Mouse (Mus musculus): ENCODE measurements around the gene Tmem217. TPM values are rescaled to one million over a fixed set of nuclear protein-coding genes. Genes with fewer than 3 reads are reported as not detected.
A peak's percentile ranks its signal among the peaks of the same experiment; 100 is the strongest.
"Not testable (repeated sequence)": the region's sequence is repeated elsewhere in the genome, so short reads cannot be mapped to it uniquely, and the experiment has no call there.

Gene Tmem217
- polyA plus RNA-seq, 1 experiment from 2014 or later, result 0.36 TPM

DNA sequence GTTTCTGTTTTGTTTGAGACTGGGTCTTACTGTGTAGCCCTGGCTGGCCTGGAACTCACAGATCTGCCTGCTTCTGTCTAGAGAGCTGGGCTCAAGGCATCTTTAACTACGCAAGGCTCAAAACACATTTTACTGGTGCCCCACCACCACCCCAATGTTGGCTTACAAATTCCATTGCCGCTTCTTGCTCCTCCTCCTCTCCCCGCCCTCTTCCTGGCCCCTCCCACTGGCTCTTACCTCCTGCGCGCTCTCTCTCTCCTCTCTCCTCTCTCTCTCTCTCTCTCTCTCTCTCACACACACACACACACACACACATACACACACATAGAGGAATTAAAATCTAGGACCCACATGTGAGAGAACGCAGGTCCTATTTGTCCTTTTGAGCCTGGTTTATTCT, 21.7 kb downstream of the Tmem217 start:
- WGBS, result 77% methylated on average over 6 of the region's 6 CpGs
- Histone ChIP-seq H3K4me1 (ENCODE audit: control insufficient read depth, insufficient read depth, low read length) (no peaks in the 10 kb centered on the region), H3K4me2 (ENCODE audit: low read depth, low read length) (no peak overlapping the region), H3K36me3 (replicated peaks; ENCODE audit: control insufficient read depth, insufficient read depth, low read depth, low read length) (no peaks in the 10 kb centered on the region), H3K9ac (replicated peaks; ENCODE audit: low read length) (no peak overlapping the region), H3K4me3 (ENCODE audit: low read depth, low read length) (no peak overlapping the region), H3K27ac (replicated peaks; ENCODE audit: low read depth, low read length) (no peak overlapping the region), H3K9me3 (replicated peaks; ENCODE audit: control insufficient read depth, low read length) (no peaks in the 10 kb centered on the region), H3K27me3 (ENCODE audit: control insufficient read depth, insufficient read depth, low read length) (no peaks in the 10 kb centered on the region)
- ATAC-seq (replicated peaks; ENCODE audit: insufficient number of reproducible peaks, low FRiP score, low TSS enrichment, low read depth), result no peak
- DNase-seq (ENCODE audit: low spot score), result no peak

DNA sequence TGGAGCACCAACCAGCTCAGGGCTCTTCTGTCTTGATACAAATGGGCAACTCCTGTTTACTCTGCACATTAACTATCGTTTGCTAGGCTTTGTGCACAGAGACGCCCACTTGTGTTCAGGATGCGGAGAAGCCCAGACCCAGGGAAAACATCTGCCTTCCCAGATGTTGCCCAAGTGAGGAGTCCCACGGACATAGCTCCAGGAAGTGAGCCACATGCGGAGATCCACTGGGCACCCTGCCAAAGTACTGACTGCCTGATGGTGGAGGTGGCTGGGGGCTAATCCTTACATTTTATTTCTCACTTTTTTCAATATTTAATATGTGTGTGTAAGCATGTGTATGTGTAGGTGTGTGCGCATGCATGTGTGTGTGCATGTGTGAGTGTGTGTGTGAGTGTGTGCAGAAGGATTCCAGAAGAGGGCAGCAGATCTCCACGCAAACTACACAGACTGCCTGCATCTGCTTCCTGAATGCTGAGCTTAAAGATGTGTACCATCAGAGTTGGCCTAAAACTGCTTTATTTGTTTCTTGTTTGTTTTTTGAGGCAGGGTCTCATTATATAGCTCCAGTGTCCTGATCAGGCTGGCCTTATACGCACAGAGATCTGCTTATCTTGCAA, 23.5 kb downstream of the Tmem217 start:
- ATAC-seq (replicated peaks; ENCODE audit: insufficient number of reproducible peaks, low FRiP score, low TSS enrichment, low read depth), result no peak
- H3K9me3 ChIP-seq (replicated peaks; ENCODE audit: control insufficient read depth, low read length), result no peaks in the 10 kb centered on the region
- H3K27me3 ChIP-seq (ENCODE audit: control insufficient read depth, insufficient read depth, low read length), result no peaks in the 10 kb centered on the region
- H3K4me3 ChIP-seq (ENCODE audit: low read depth, low read length), result no peak overlapping the region
- 91% methylated on average over 8 of the region's 8 CpGs for WGBS
- H3K36me3 ChIP-seq (replicated peaks; ENCODE audit: control insufficient read depth, insufficient read depth, low read depth, low read length), result no peaks in the 10 kb centered on the region
- no peak overlapping the region for H3K4me2 ChIP-seq (ENCODE audit: low read depth, low read length)
- H3K9ac ChIP-seq (replicated peaks; ENCODE audit: low read length), result no peak overlapping the region
- no peaks in the 10 kb centered on the region for H3K4me1 ChIP-seq (ENCODE audit: control insufficient read depth, insufficient read depth, low read length)
- H3K27ac ChIP-seq (replicated peaks; ENCODE audit: low read depth, low read length), result no peak overlapping the region
- no peak for DNase-seq (ENCODE audit: low spot score)

DNA sequence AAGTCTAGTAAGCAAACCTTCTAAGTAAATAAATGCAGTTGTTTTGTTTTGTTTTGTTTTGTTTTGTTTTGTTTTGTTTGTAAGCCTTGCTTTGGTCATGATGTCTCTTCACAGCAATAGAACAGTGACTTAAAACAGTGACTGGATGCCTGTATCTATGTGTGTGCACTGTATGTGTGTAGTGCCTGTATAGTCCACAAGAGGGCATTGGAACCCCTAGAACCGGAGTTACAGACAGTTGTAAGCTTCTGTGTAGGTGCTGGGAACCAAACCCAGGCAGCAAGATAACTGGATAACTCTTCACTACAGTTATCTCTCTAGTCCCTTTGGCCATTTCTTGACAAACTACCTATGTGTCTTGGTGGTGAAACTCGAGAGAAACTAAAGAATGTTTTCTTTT, 26.6 kb downstream of the Tmem217 start:
- WGBS, result 79% methylated on average over 2 of the region's 2 CpGs
- no peak overlapping the region for H3K4me3 ChIP-seq (ENCODE audit: low read depth, low read length)
- no peak overlapping the region for H3K4me2 ChIP-seq (ENCODE audit: low read depth, low read length)
- no peaks in the 10 kb centered on the region for H3K27me3 ChIP-seq (ENCODE audit: control insufficient read depth, insufficient read depth, low read length)
- no peak overlapping the region for H3K27ac ChIP-seq (replicated peaks; ENCODE audit: low read depth, low read length)
- DNase-seq (ENCODE audit: low spot score) (no peak), ATAC-seq (replicated peaks; ENCODE audit: insufficient number of reproducible peaks, low FRiP score, low TSS enrichment, low read depth) (no peak)
- H3K4me1 ChIP-seq (ENCODE audit: control insufficient read depth, insufficient read depth, low read length), result no peaks in the 10 kb centered on the region
- no peaks in the 10 kb centered on the region for H3K36me3 ChIP-seq (replicated peaks; ENCODE audit: control insufficient read depth, insufficient read depth, low read depth, low read length)
- no peak overlapping the region for H3K9ac ChIP-seq (replicated peaks; ENCODE audit: low read length)
- H3K9me3 ChIP-seq (replicated peaks; ENCODE audit: control insufficient read depth, low read length), result no peaks in the 10 kb centered on the region

- ATAC-seq (replicated peaks; ENCODE audit: insufficient number of reproducible peaks, low FRiP score, low TSS enrichment, low read depth) (no peak), DNase-seq (ENCODE audit: low spot score) (no peak)
- no peaks in the 10 kb centered on the region for H3K27me3 ChIP-seq (ENCODE audit: control insufficient read depth, insufficient read depth, low read length)
- 76% methylated on average over 8 of the region's 8 CpGs for whole genome bisulfite sequencing
- no peaks in the 10 kb centered on the region for H3K4me1 ChIP-seq (ENCODE audit: control insufficient read depth, insufficient read depth, low read length)
- H3K9me3 ChIP-seq (replicated peaks; ENCODE audit: control insufficient read depth, low read length), result no peaks in the 10 kb centered on the region
- H3K9ac ChIP-seq (replicated peaks; ENCODE audit: low read length), result no peak overlapping the region
- H3K4me3 ChIP-seq (ENCODE audit: low read depth, low read length), result no peak overlapping the region
- no peak overlapping the region for H3K4me2 ChIP-seq (ENCODE audit: low read depth, low read length)
- no peak overlapping the region for H3K27ac ChIP-seq (replicated peaks; ENCODE audit: low read depth, low read length)
- no peaks in the 10 kb centered on the region for H3K36me3 ChIP-seq (replicated peaks; ENCODE audit: control insufficient read depth, insufficient read depth, low read depth, low read length)
Observed at GRCm38 (mm10) chr17:29519731-29520130, 32.5 kb downstream of the Tmem217 start.

DNA sequence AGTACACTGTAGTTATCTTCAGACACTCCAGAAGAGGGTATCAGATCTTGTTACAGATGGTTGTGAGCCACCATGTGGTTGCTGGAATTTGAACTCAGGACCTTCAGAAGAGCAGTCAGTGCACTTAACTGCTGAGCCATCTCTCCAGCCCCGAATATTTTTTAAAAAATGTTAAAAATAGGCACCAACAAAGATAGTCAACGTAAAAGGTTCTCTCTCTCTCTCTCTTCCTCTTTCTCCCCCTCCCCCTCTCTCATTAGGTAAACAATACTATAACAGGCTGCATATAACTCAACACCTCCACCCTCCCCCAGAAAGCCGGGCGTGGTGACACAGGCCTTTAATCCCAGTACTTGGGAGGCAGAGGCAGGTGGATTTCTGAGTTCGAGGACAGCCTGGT, 33.5 kb downstream of the Tmem217 start:
- not testable (repeated sequence) for H3K4me2 ChIP-seq (ENCODE audit: low read depth, low read length); H3K4me1 ChIP-seq (ENCODE audit: control insufficient read depth, insufficient read depth, low read length); ATAC-seq (replicated peaks; ENCODE audit: insufficient number of reproducible peaks, low FRiP score, low TSS enrichment, low read depth); DNase-seq (ENCODE audit: low spot score); H3K27me3 ChIP-seq (ENCODE audit: control insufficient read depth, insufficient read depth, low read length); H3K27ac ChIP-seq (replicated peaks; ENCODE audit: low read depth, low read length); H3K9ac ChIP-seq (replicated peaks; ENCODE audit: low read length); H3K4me3 ChIP-seq (ENCODE audit: low read depth, low read length); H3K9me3 ChIP-seq (replicated peaks; ENCODE audit: control insufficient read depth, low read length); H3K36me3 ChIP-seq (replicated peaks; ENCODE audit: control insufficient read depth, insufficient read depth, low read depth, low read length)
- WGBS, result 94% methylated on average over 5 of the region's 5 CpGs

- no peaks in the 10 kb centered on the region for H3K27me3 ChIP-seq (ENCODE audit: control insufficient read depth, insufficient read depth, low read length)
- DNase-seq (ENCODE audit: low spot score) (peak; percentile 88), ATAC-seq (replicated peaks; ENCODE audit: insufficient number of reproducible peaks, low FRiP score, low TSS enrichment, low read depth) (no peak)
- no peak overlapping the region for H3K4me2 ChIP-seq (ENCODE audit: low read depth, low read length)
- H3K4me3 ChIP-seq (ENCODE audit: low read depth, low read length), result no peak overlapping the region
- no peaks in the 10 kb centered on the region for H3K4me1 ChIP-seq (ENCODE audit: control insufficient read depth, insufficient read depth, low read length)
- H3K27ac ChIP-seq (replicated peaks; ENCODE audit: low read depth, low read length), result no peak overlapping the region
- H3K36me3 ChIP-seq (replicated peaks; ENCODE audit: control insufficient read depth, insufficient read depth, low read depth, low read length), result no peaks in the 10 kb centered on the region
- H3K9ac ChIP-seq (replicated peaks; ENCODE audit: low read length), result no peak overlapping the region
- H3K9me3 ChIP-seq (replicated peaks; ENCODE audit: control insufficient read depth, low read length), result no peaks in the 10 kb centered on the region
- under 1% methylated on average over 11 of the region's 11 CpGs for WGBS
Observed at GRCm38 (mm10) chr17:29514435-29514834, 37.8 kb downstream of the Tmem217 start.

DNA sequence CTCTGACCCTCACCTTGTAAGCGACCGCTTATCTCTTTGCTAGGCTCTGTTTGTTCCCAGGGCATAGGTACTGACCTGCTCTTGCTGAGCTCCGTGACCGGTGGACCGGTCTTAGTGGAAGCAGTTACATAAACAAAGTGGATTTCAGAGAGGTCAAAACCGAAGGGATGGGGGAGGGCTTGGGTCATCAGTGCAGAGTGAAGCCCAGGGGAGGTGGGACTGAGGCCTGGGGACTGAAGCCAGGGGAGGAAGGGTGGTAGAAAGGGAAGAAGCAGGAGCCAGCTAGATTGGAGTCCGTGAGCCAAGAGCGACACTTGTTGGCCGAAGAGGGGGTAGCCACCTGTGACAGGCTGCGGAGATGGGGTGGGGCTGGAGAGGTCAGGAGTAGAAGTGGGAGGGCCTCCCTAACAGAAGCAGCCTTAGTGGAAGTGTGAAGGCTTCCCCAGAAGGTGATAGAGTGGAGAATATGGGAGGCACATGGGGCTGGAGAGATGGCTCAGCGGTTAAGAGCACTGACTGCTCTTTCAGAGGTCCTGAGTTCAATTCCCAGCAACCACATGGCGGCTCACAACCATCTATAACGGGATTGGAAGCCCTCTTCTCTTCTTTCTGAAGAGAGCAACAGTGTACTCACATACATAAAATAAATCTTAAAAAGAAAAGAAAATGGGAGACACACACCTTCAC, 39.0 kb downstream of the Tmem217 start:
- Histone ChIP-seq H3K4me3 (ENCODE audit: low read depth, low read length) (no peak overlapping the region), H3K27ac (replicated peaks; ENCODE audit: low read depth, low read length) (no peak overlapping the region), H3K9ac (replicated peaks; ENCODE audit: low read length) (no peak overlapping the region), H3K4me1 (ENCODE audit: control insufficient read depth, insufficient read depth, low read length) (no peaks in the 10 kb centered on the region), H3K4me2 (ENCODE audit: low read depth, low read length) (no peak overlapping the region), H3K27me3 (ENCODE audit: control insufficient read depth, insufficient read depth, low read length) (no peaks in the 10 kb centered on the region), H3K36me3 (replicated peaks; ENCODE audit: control insufficient read depth, insufficient read depth, low read depth, low read length) (no peaks in the 10 kb centered on the region), H3K9me3 (replicated peaks; ENCODE audit: control insufficient read depth, low read length) (no peaks in the 10 kb centered on the region)
- 0 out of 2 replicates have a peak, but pooled peaks have one; percentile 42 for ATAC-seq (replicated peaks; ENCODE audit: insufficient number of reproducible peaks, low FRiP score, low TSS enrichment, low read depth)
- DNase-seq (ENCODE audit: low spot score), result peak; percentile 77
- 27% methylated on average over 13 of the region's 13 CpGs for WGBS

DNA sequence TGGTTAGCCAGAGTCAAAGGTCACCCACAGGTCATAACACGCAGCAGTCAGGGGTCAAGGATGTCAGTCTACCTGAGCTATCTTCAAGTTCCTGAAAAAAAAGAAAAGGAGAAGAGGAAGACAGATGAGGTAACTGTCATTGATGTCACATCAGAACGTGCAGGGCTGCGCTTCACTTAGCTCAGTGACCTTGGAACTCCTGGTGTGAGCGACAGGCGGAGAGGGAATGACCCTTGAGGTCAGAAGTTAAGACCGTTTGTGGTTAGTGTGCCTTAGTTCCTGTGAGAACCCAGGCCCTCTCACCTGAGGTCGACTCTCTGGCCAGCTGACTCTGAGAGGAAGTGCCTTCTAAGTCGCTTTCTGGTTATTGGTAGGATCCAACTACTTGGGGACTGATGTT, 41.5 kb downstream of the Tmem217 start:
- H3K4me1 ChIP-seq (ENCODE audit: control insufficient read depth, insufficient read depth, low read length), result no peaks in the 10 kb centered on the region
- DNase-seq (ENCODE audit: low spot score) (no peak), ATAC-seq (replicated peaks; ENCODE audit: insufficient number of reproducible peaks, low FRiP score, low TSS enrichment, low read depth) (no peak)
- no peaks in the 10 kb centered on the region for H3K27me3 ChIP-seq (ENCODE audit: control insufficient read depth, insufficient read depth, low read length)
- no peaks in the 10 kb centered on the region for H3K36me3 ChIP-seq (replicated peaks; ENCODE audit: control insufficient read depth, insufficient read depth, low read depth, low read length)
- H3K9ac ChIP-seq (replicated peaks; ENCODE audit: low read length), result no peak overlapping the region
- no peak overlapping the region for H3K27ac ChIP-seq (replicated peaks; ENCODE audit: low read depth, low read length)
- no peak overlapping the region for H3K4me3 ChIP-seq (ENCODE audit: low read depth, low read length)
- WGBS, result 52% methylated on average over 8 of the region's 8 CpGs
- H3K4me2 ChIP-seq (ENCODE audit: low read depth, low read length), result no peak overlapping the region
- H3K9me3 ChIP-seq (replicated peaks; ENCODE audit: control insufficient read depth, low read length), result no peaks in the 10 kb centered on the region

Measured in embryonic facial prominence, embryonic 11.5 days (tissue).